Mouse (Mus musculus): ENCODE data around the gene Dedd. TPM values are rescaled to one million over a fixed set of nuclear protein-coding genes. Genes with fewer than 3 reads are reported as not detected.

Gene Dedd
- total RNA-seq, 1 experiment, result 23.9 TPM

- DNase-seq (ENCODE audit: low read depth, low spot score), result no peak
- in situ Hi-C loops (cut with MboI; ENCODE audit: low sequenced_read_pairs in 2 of 2, unreplicated experiment in 2 of 2), result no loop called here
- H3K9ac ChIP-seq (ENCODE audit: insufficient read depth, low read depth, low read length, poor library complexity, severe bottlenecking), result no peak overlapping the region
- TF ChIP-seq CHD2 (IDR thresholded peaks at IDR 0.05; ENCODE audit: low read depth, low read length), result no peak
- no peak for TF ChIP-seq ZNF384 (IDR thresholded peaks at IDR 0.05; ENCODE audit: low read depth, low read length)
- no peak for TF ChIP-seq HCFC1 (IDR thresholded peaks at IDR 0.05; ENCODE audit: borderline replicate concordance, insufficient read depth, low read length)
- no peak for TF ChIP-seq MAFK (IDR thresholded peaks at IDR 0.05; ENCODE audit: insufficient read depth, low read depth, low read length)
- TF ChIP-seq ZC3H11A (IDR thresholded peaks at IDR 0.05; ENCODE audit: borderline replicate concordance, low read depth, low read length), result no peak
- peaks cover 5 to 31% of the 10 kb centered on the region in 2 experiments; a peak in 3 of 4 replicates for H3K4me1 ChIP-seq (ENCODE audit: control insufficient read depth in 2 of 2, insufficient read depth in 2 of 2, low read length in 2 of 2, poor library complexity in 1 of 2)
- no peaks in the 10 kb centered on the region for H3K9me3 ChIP-seq (ENCODE audit: control insufficient read depth, insufficient read depth, low read depth, low read length)
- no peak overlapping the region for H3K4me3 ChIP-seq (ENCODE audit: insufficient read depth in 1 of 2, low read depth in 1 of 2, low read length in 2 of 2, poor library complexity in 1 of 2, severe bottlenecking in 1 of 2)
- no peak overlapping the region for H3K27ac ChIP-seq (ENCODE audit: insufficient read depth, low read depth, low read length, poor library complexity, severe bottlenecking)
- H3K36me3 ChIP-seq (ENCODE audit: control insufficient read depth, insufficient read depth, low read length, poor library complexity, severe bottlenecking), result no peaks in the 10 kb centered on the region
Measured at GRCm38 (mm10) chr1:171378298-171378697, 49.4 kb downstream of the Dedd start.

- no peaks in the 10 kb centered on the region for H3K9me3 ChIP-seq (ENCODE audit: control insufficient read depth, insufficient read depth, low read depth, low read length)
- TF ChIP-seq HCFC1 (IDR thresholded peaks at IDR 0.05; ENCODE audit: borderline replicate concordance, insufficient read depth, low read length), result no peak
- no peak for TF ChIP-seq ZC3H11A (IDR thresholded peaks at IDR 0.05; ENCODE audit: borderline replicate concordance, low read depth, low read length)
- TF ChIP-seq ZNF384 (IDR thresholded peaks at IDR 0.05; ENCODE audit: low read depth, low read length), result no peak
- no peak for TF ChIP-seq CHD2 (IDR thresholded peaks at IDR 0.05; ENCODE audit: low read depth, low read length)
- TF ChIP-seq MAFK (IDR thresholded peaks at IDR 0.05; ENCODE audit: insufficient read depth, low read depth, low read length), result peak; percentile 78
- in situ Hi-C loops (cut with MboI; ENCODE audit: low sequenced_read_pairs in 2 of 2, unreplicated experiment in 2 of 2), result no loop called here
- DNase-seq (ENCODE audit: low read depth, low spot score), result peak; percentile 76
- H3K27ac ChIP-seq (ENCODE audit: insufficient read depth, low read depth, low read length, poor library complexity, severe bottlenecking), result no peak overlapping the region
- peak overlapping the region; percentile 10 to 50; a peak in 3 of 4 replicates for H3K4me3 ChIP-seq (ENCODE audit: insufficient read depth in 1 of 2, low read depth in 1 of 2, low read length in 2 of 2, poor library complexity in 1 of 2, severe bottlenecking in 1 of 2)
- no peaks in the 10 kb centered on the region for H3K36me3 ChIP-seq (ENCODE audit: control insufficient read depth, insufficient read depth, low read length, poor library complexity, severe bottlenecking)
- no peak overlapping the region for H3K9ac ChIP-seq (ENCODE audit: insufficient read depth, low read depth, low read length, poor library complexity, severe bottlenecking)
- peaks cover 0 to 22% of the 10 kb centered on the region in 2 experiments; a peak in 2 of 4 replicates for H3K4me1 ChIP-seq (ENCODE audit: control insufficient read depth in 2 of 2, insufficient read depth in 2 of 2, low read length in 2 of 2, poor library complexity in 1 of 2)
Measured at GRCm38 (mm10) chr1:171379935-171380599, 51.1 kb downstream of the Dedd start.

- TF ChIP-seq MAFK (IDR thresholded peaks at IDR 0.05; ENCODE audit: insufficient read depth, low read depth, low read length) (no peak), ZNF384 (IDR thresholded peaks at IDR 0.05; ENCODE audit: low read depth, low read length) (no peak), ZC3H11A (IDR thresholded peaks at IDR 0.05; ENCODE audit: borderline replicate concordance, low read depth, low read length) (no peak), HCFC1 (IDR thresholded peaks at IDR 0.05; ENCODE audit: borderline replicate concordance, insufficient read depth, low read length) (no peak), CHD2 (IDR thresholded peaks at IDR 0.05; ENCODE audit: low read depth, low read length) (no peak)
- H3K27ac ChIP-seq (ENCODE audit: insufficient read depth, low read depth, low read length, poor library complexity, severe bottlenecking), result no peak overlapping the region
- H3K36me3 ChIP-seq (ENCODE audit: control insufficient read depth, insufficient read depth, low read length, poor library complexity, severe bottlenecking), result no peaks in the 10 kb centered on the region
- H3K4me3 ChIP-seq (ENCODE audit: insufficient read depth in 1 of 2, low read depth in 1 of 2, low read length in 2 of 2, poor library complexity in 1 of 2, severe bottlenecking in 1 of 2), result no peak overlapping the region
- no peaks in the 10 kb centered on the region for H3K9me3 ChIP-seq (ENCODE audit: control insufficient read depth, insufficient read depth, low read depth, low read length)
- no peak overlapping the region; the same call in 1 of the 2 replicates for H3K9ac ChIP-seq (ENCODE audit: insufficient read depth, low read depth, low read length, poor library complexity, severe bottlenecking)
- peaks cover 0 to 21% of the 10 kb centered on the region in 2 experiments; a peak in 1 of 4 replicates for H3K4me1 ChIP-seq (ENCODE audit: control insufficient read depth in 2 of 2, insufficient read depth in 2 of 2, low read length in 2 of 2, poor library complexity in 1 of 2)
- in situ Hi-C loops (cut with MboI; ENCODE audit: low sequenced_read_pairs in 2 of 2, unreplicated experiment in 2 of 2), result no loop called here
- DNase-seq (ENCODE audit: low read depth, low spot score), result no peak
Measured at GRCm38 (mm10) chr1:171382096-171382620, 53.2 kb downstream of the Dedd start.

DNA sequence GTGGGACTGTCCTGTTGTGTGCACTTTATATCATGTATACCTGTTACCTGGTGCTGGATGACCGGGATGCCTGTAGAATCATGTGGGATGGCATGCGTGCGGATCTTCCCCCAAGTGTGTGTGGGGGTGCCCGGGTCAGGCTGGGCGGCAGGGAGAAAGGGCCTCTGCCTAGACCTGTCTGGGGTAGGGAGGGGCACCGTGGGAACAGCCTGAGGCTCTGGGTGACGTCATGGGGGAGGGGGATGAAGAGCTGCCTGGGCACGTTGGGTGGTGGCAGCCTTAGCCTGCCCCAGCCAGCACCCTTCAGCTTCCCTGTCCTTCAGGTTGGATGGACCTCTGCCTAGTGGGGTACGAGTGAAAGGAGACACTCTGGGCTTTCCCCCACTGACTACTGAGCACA, 55.4 kb downstream of the Dedd start:
- in situ Hi-C loops (cut with MboI; ENCODE audit: low sequenced_read_pairs in 2 of 2, unreplicated experiment in 2 of 2), result no loop called here
- TF ChIP-seq MAFK (IDR thresholded peaks at IDR 0.05; ENCODE audit: insufficient read depth, low read depth, low read length), result no peak
- TF ChIP-seq CHD2 (IDR thresholded peaks at IDR 0.05; ENCODE audit: low read depth, low read length), result no peak
- TF ChIP-seq ZNF384 (IDR thresholded peaks at IDR 0.05; ENCODE audit: low read depth, low read length), result no peak
- TF ChIP-seq ZC3H11A (IDR thresholded peaks at IDR 0.05; ENCODE audit: borderline replicate concordance, low read depth, low read length), result no peak
- TF ChIP-seq HCFC1 (IDR thresholded peaks at IDR 0.05; ENCODE audit: borderline replicate concordance, insufficient read depth, low read length), result no peak
- Histone ChIP-seq H3K4me3 (ENCODE audit: insufficient read depth in 1 of 2, low read depth in 1 of 2, low read length in 2 of 2, poor library complexity in 1 of 2, severe bottlenecking in 1 of 2) (no peak overlapping the region), H3K27ac (ENCODE audit: insufficient read depth, low read depth, low read length, poor library complexity, severe bottlenecking) (no peak overlapping the region), H3K36me3 (ENCODE audit: control insufficient read depth, insufficient read depth, low read length, poor library complexity, severe bottlenecking) (no peaks in the 10 kb centered on the region), H3K9me3 (ENCODE audit: control insufficient read depth, insufficient read depth, low read depth, low read length) (no peaks in the 10 kb centered on the region), H3K4me1 (ENCODE audit: control insufficient read depth in 2 of 2, insufficient read depth in 2 of 2, low read length in 2 of 2, poor library complexity in 1 of 2) (peaks cover 1 to 30% of the 10 kb centered on the region in 2 experiments; a peak in 2 of 4 replicates), H3K9ac (ENCODE audit: insufficient read depth, low read depth, low read length, poor library complexity, severe bottlenecking) (no peak overlapping the region)
- DNase-seq (ENCODE audit: low read depth, low spot score), result no peak
